Mouse (Mus musculus) embryonic fibroblast, embryonic 13.5 days (primary cell): ENCODE measurements around the gene Camk2d. TPM values are rescaled to one million over a fixed set of nuclear protein-coding genes. Genes with fewer than 3 reads are reported as not detected.

ENCODE experiments used
- H3K27ac ChIP-seq: 2 replicates; pipeline ENCODE4 v1.5.1; 2012; ENCODE audit warnings: low read length, control low read depth, inconsistent platforms; ENCODE audit not compliant: insufficient read depth
- H3K4me1 ChIP-seq: 2 replicates; pipeline ENCODE4 v1.6.1; 2011; ENCODE audit warnings: low read length; ENCODE audit not compliant: control insufficient read depth, insufficient read depth
- H3K4me3 ChIP-seq: 2 replicates; pipeline ENCODE4 v1.5.1; 2011; ENCODE audit warnings: mild to moderate bottlenecking, control low read depth, low read length; ENCODE audit not compliant: insufficient read depth
- CTCF ChIP-seq: IDR thresholded peaks from 2 replicates; pipeline ENCODE4 v1.5.1; 2011; ENCODE audit warnings: mild to moderate bottlenecking, control low read depth, low read length, moderate library complexity, borderline replicate concordance; ENCODE audit not compliant: insufficient read depth
- POLR2A ChIP-seq: IDR thresholded peaks from 2 replicates; pipeline ENCODE4 v1.6.1; 2011; ENCODE audit warnings: low read depth, mild to moderate bottlenecking, control low read depth, low read length, moderate library complexity
- polyA plus RNA-seq: library from polyadenylated mRNA; stranded (reverse); fragments of >200 nt; gene quantifications from 2 replicates; pipeline ENCODE4 v1.2.4, GENCODE M21; 2011; ENCODE audit warnings: low read depth; ENCODE audit not compliant: missing spikeins, insufficient read length

The Camk2d gene
- polyA plus RNA-seq, 1 experiment = 186 TPM

DNA sequence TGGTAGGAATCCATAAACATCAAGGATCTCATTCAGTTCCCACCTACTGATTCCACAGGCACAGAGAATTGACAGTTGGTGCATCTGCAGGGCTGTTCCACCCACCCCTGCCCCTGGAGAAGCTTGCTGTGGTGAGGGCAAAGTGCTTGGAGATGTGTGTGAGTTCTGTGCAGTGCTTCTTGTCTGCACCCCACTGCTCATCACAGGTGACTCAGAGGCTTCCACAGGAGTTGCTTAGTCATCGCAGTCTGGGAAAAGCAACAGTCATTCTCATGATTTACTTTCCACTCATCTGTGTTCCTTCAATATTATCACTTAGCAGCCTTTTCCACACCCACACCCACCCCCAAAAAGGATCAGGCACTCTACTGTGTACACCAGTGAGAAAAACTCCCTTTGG is 252.0 kb downstream of the Camk2d start:
- no peak overlapping the region for H3K27ac ChIP-seq
- H3K4me3 ChIP-seq = no peak overlapping the region
- H3K4me1 ChIP-seq = peaks cover 4% of the 10 kb centered on the region; the same call in 1 of the 2 replicates
- TF ChIP-seq CTCF (no peak), POLR2A (no peak)

- no peak overlapping the region for H3K27ac ChIP-seq
- TF ChIP-seq POLR2A = no peak
- TF ChIP-seq CTCF = no peak
- no peak overlapping the region for H3K4me3 ChIP-seq
- no peaks in the 10 kb centered on the region for H3K4me1 ChIP-seq
Observed at GRCm38 (mm10) chr3:126860442-126860841, 264.3 kb downstream of the Camk2d start.

DNA sequence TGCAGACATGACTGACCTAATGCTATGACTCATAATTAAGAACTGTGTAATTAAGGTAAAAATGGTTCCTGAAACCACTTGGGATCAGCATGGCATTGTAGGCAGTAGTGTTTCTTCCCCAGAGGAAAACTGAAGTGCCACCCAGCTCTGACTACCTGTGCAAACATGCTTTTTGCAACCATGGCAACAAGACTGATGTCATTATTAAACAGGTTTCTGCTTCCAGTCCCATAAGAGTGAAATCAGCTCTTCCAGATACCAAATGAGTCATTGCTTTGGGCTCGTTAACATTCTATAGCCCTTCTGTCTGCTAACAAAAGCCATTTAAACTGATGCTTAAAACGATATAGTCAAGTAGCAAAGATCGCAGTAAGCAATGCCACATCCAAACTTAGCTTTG is 273.5 kb downstream of the Camk2d start:
- no peak overlapping the region for H3K4me3 ChIP-seq
- TF ChIP-seq POLR2A = no peak
- TF ChIP-seq CTCF = no peak
- no peak overlapping the region for H3K27ac ChIP-seq
- H3K4me1 ChIP-seq = peaks cover 4% of the 10 kb centered on the region; the same call in 1 of the 2 replicates

DNA sequence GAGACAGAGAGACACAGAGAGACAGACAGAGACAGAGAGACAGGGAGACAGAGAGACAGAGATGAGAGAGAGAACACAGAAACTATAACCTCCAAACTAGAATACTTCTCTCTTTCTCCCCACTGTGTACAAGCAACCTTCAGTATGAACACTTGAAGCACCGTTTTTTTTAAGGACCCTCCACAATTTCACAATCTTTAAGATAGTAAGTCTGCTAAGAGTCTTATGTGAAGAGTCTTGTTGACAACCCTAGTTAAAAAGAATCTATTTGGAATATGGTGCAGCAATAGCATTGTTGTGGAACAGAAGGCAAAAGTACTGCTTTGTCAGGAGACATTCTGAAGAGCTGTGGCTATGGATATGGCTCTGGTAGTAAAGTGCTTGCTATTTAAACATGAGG is 274.6 kb downstream of the Camk2d start:
- Histone ChIP-seq H3K4me3 (no peak overlapping the region), H3K4me1 (peaks cover 4% of the 10 kb centered on the region; the same call in 1 of the 2 replicates), H3K27ac (no peak overlapping the region)
- TF ChIP-seq CTCF (no peak), POLR2A (no peak)

DNA sequence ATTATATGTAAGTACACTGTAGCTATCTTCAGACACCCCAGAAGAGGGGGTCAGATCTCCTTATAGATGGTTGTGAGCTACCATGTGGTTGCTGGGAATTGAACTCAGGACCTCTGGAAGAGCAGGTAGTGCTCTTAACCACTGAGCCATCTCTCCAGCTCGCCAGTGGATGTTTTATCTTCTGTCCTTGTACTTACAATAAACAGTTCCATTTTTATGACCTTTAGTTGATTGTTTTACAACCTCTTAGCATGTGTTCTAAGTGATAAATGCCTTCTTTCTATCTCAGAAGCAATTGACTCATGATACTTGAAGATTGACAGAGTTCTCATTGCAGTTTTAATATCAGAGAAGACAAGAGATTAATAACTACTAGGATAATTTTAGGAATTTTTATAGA is 282.1 kb downstream of the Camk2d start:
- Histone ChIP-seq H3K27ac (no peak overlapping the region), H3K4me1 (no peaks in the 10 kb centered on the region), H3K4me3 (no peak overlapping the region)
- TF ChIP-seq CTCF = no peak
- TF ChIP-seq POLR2A = no peak

DNA sequence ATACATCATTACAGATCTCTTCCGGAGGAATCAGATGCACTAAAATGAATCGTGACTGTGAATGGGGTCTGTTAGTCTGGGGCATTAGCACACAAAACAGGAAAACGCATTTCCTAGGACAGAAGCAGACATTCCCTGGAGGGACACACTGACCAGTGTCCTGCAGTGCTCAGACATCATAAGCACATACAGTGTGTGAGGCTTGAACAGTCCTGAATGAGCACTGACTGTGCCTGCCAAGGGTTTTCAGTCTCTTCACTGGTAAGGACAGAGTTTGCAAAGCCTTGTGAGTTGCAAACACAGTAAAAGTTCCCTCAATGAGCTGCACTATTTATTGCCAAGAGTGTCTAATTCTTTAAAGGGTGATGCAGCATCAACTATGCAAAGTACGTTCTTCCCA is 290.0 kb downstream of the Camk2d start:
- no peaks in the 10 kb centered on the region for H3K4me1 ChIP-seq
- H3K27ac ChIP-seq = no peak overlapping the region
- no peak overlapping the region for H3K4me3 ChIP-seq
- TF ChIP-seq CTCF (no peak), POLR2A (no peak)

DNA sequence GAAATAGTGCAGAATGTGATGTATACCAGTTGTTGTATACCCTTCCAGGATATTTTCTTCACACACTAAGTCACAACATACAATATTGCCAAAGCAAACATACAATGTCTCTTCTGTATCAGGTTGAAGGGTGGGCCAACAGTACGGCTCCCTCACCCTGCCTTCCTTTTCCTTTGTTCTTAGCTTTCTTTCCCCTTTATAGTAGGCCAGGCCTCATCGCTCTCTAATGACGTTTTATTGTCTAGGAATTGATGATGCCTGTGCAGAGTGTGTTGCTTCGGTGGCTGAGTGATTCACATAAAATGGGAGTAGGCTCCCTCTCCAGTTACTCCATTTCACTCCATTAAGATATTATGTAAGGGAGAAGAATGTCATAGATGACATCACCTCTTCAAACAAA is 290.5 kb downstream of the Camk2d start:
- H3K4me1 ChIP-seq = no peaks in the 10 kb centered on the region
- no peak for TF ChIP-seq POLR2A
- TF ChIP-seq CTCF = no peak
- H3K27ac ChIP-seq = no peak overlapping the region
- H3K4me3 ChIP-seq = no peak overlapping the region

Other genes starting within 250 kb of the Camk2d start
- 10.2 and 10.4 TPM in 2 replicates for gene Arsj, start 232.6 kb upstream of the Camk2d start, polyA plus RNA-seq